Mouse (Mus musculus) limb, embryonic 11.5 days (tissue): ENCODE results near the gene Fgfr2. TPM values are rescaled to one million over a fixed set of nuclear protein-coding genes. Genes with fewer than 3 reads are reported as not detected.

ENCODE experiments used
- ATAC-seq: fragments of 200-750 bp; cut with Nextera tagmentation; 2 replicates; pipeline ENCODE4 v1.8.0; 2017; ENCODE audit warnings: low read depth; ENCODE audit not compliant: insufficient number of reproducible peaks, low FRiP score, low TSS enrichment
- DNase-seq: peaks from one replicate; pipeline ENCODE4 v3.0.0-alpha.2; 2015; ENCODE audit warnings: low spot score
- H3K27ac ChIP-seq: fragments of 300-500 bp; sonication (generic); replicated peaks from 2 replicates; pipeline ENCODE4 v1.5.1; 2014; ENCODE audit warnings: low read depth, mild to moderate bottlenecking, low read length
- H3K27me3 ChIP-seq: fragments of 300-500 bp; sonication (generic); 2 replicates; pipeline ENCODE4 v1.6.1; 2014; ENCODE audit warnings: mild to moderate bottlenecking, low read length, mixed read lengths; ENCODE audit not compliant: control insufficient read depth, insufficient read depth
- H3K36me3 ChIP-seq: fragments of 300-500 bp; sonication (generic); 2 replicates; pipeline ENCODE4 v1.6.1; 2014; ENCODE audit warnings: mild to moderate bottlenecking, low read length, moderate library complexity, mixed read lengths; ENCODE audit not compliant: control insufficient read depth, insufficient read depth
- H3K4me1 ChIP-seq: fragments of 300-500 bp; sonication (generic); 2 replicates; pipeline ENCODE4 v1.6.1; 2014; ENCODE audit warnings: low read length, mixed read lengths; ENCODE audit not compliant: control insufficient read depth, insufficient read depth
- H3K4me2 ChIP-seq: fragments of 300-500 bp; sonication (generic); 2 replicates; pipeline ENCODE4 v1.6.1; 2014; ENCODE audit warnings: low read depth, mild to moderate bottlenecking, moderate library complexity; ENCODE audit not compliant: severe bottlenecking
- H3K4me3 ChIP-seq: fragments of 300-500 bp; sonication (generic); 2 replicates; pipeline ENCODE4 v1.5.1; 2014; ENCODE audit warnings: low read depth, low read length
- H3K9ac ChIP-seq: fragments of 300-500 bp; sonication (generic); 2 replicates; pipeline ENCODE4 v1.6.1; 2014; ENCODE audit warnings: mild to moderate bottlenecking, low read length
- H3K9me3 ChIP-seq: fragments of 300-500 bp; sonication (generic); 2 replicates; pipeline ENCODE4 v1.6.1; 2016; ENCODE audit warnings: low read length; ENCODE audit not compliant: control insufficient read depth
- WGBS: fragments of 180-500 bp; shearing (Covaris S2); extraction: QIAGEN DNeasy Blood & Tissue Kit; methylation state at CpG from one replicate; pipeline ENCODE4 v1.1.7; 2014; 5-methylcytosine and 5-hydroxymethylcytosine counted together
- polyA plus RNA-seq: library from polyadenylated mRNA; unstranded; fragments of >200 nt; fragmentation: Nextera tagmentation; extraction: Ambion mirVana; gene quantifications from 2 replicates; pipeline ENCODE4 v1.2.1, GENCODE M21; 2014

Fgfr2 gene
- polyA plus RNA-seq, 1 experiment from 2014 or later, result 60.1 TPM

- no peaks in the 10 kb centered on the region; the same call in 1 of the 2 replicates for H3K36me3 ChIP-seq
- DNase-seq, result no peak
- H3K27me3 ChIP-seq, result no peaks in the 10 kb centered on the region
- H3K4me2 ChIP-seq, result no peak overlapping the region
- H3K4me1 ChIP-seq, result peaks cover under 1% of the 10 kb centered on the region; the same call in 1 of the 2 replicates
- no peak overlapping the region for H3K27ac ChIP-seq
- 73% methylated on average over 2 of the region's 2 CpGs for WGBS
- H3K9ac ChIP-seq, result no peak overlapping the region
- H3K9me3 ChIP-seq, result no peaks in the 10 kb centered on the region
- no peak for ATAC-seq
- H3K4me3 ChIP-seq, result no peak overlapping the region
Measured at GRCm38 (mm10) chr7:132802066-132802465, 321.1 kb downstream of the Fgfr2 start.

GRCm38 (mm10) chr7:132801509-132801908 lies 321.6 kb downstream of the Fgfr2 start:
- H3K36me3 ChIP-seq, result no peaks in the 10 kb centered on the region; the same call in 1 of the 2 replicates
- no peak overlapping the region for H3K9ac ChIP-seq
- no peaks in the 10 kb centered on the region for H3K27me3 ChIP-seq
- H3K4me2 ChIP-seq, result no peak overlapping the region
- DNase-seq, result no peak
- H3K4me1 ChIP-seq, result no peaks in the 10 kb centered on the region
- no peak overlapping the region for H3K27ac ChIP-seq
- no peaks in the 10 kb centered on the region for H3K9me3 ChIP-seq
- WGBS, result 83% methylated on average over 5 of the region's 5 CpGs
- no peak for ATAC-seq
- no peak overlapping the region for H3K4me3 ChIP-seq

- Histone ChIP-seq H3K27me3 (no peaks in the 10 kb centered on the region), H3K4me2 (no peak overlapping the region), H3K9ac (no peak overlapping the region), H3K36me3 (no peaks in the 10 kb centered on the region; the same call in 1 of the 2 replicates), H3K4me3 (no peak overlapping the region), H3K27ac (no peak overlapping the region), H3K9me3 (no peaks in the 10 kb centered on the region), H3K4me1 (no peaks in the 10 kb centered on the region)
- 93% methylated on average over 10 of the region's 10 CpGs for whole genome bisulfite sequencing
- DNase-seq (no peak), ATAC-seq (no peak)
Measured at GRCm38 (mm10) chr7:132800868-132801267, 322.3 kb downstream of the Fgfr2 start.

- no peak overlapping the region for H3K9ac ChIP-seq
- no peaks in the 10 kb centered on the region for H3K9me3 ChIP-seq
- 84% methylated on average over 5 of the region's 5 CpGs for WGBS
- no peaks in the 10 kb centered on the region for H3K27me3 ChIP-seq
- H3K4me2 ChIP-seq, result no peak overlapping the region
- DNase-seq, result no peak
- no peaks in the 10 kb centered on the region; the same call in 1 of the 2 replicates for H3K36me3 ChIP-seq
- no peak overlapping the region for H3K27ac ChIP-seq
- no peak overlapping the region for H3K4me3 ChIP-seq
- H3K4me1 ChIP-seq, result no peaks in the 10 kb centered on the region
- ATAC-seq, result no peak
Measured at GRCm38 (mm10) chr7:132799119-132800016, 323.8 kb downstream of the Fgfr2 start.

- Histone ChIP-seq H3K27ac (no peak overlapping the region), H3K4me3 (no peak overlapping the region), H3K36me3 (no peaks in the 10 kb centered on the region), H3K27me3 (no peaks in the 10 kb centered on the region), H3K9ac (no peak overlapping the region), H3K4me1 (0 out of 2 replicates have a peak, but pooled peaks cover 4% of the 10 kb centered on the region), H3K4me2 (no peak overlapping the region), H3K9me3 (no peaks in the 10 kb centered on the region)
- ATAC-seq (no peak), DNase-seq (no peak)
- WGBS, result 92% methylated on average over 5 of the region's 5 CpGs
Measured at GRCm38 (mm10) chr7:132795141-132795540, 328.0 kb downstream of the Fgfr2 start.

GRCm38 (mm10) chr7:132793467-132793866 lies 329.7 kb downstream of the Fgfr2 start:
- no peak for DNase-seq
- Histone ChIP-seq H3K36me3 (no peaks in the 10 kb centered on the region), H3K9me3 (no peaks in the 10 kb centered on the region), H3K4me2 (no peak overlapping the region), H3K4me3 (no peak overlapping the region), H3K27ac (no peak overlapping the region), H3K27me3 (no peaks in the 10 kb centered on the region), H3K4me1 (0 out of 2 replicates have a peak, but pooled peaks cover 4% of the 10 kb centered on the region), H3K9ac (no peak overlapping the region)
- no peak for ATAC-seq
- 75% methylated on average over 6 of the region's 6 CpGs for WGBS

- Histone ChIP-seq H3K4me2 (no peak overlapping the region), H3K4me1 (0 out of 2 replicates have a peak, but pooled peaks cover 4% of the 10 kb centered on the region), H3K9ac (no peak overlapping the region), H3K4me3 (no peak overlapping the region), H3K36me3 (no peaks in the 10 kb centered on the region), H3K9me3 (no peaks in the 10 kb centered on the region), H3K27me3 (no peaks in the 10 kb centered on the region), H3K27ac (no peak overlapping the region)
- no peak for ATAC-seq
- WGBS, result 88% methylated on average over 14 of the region's 14 CpGs
- no peak for DNase-seq
Measured at GRCm38 (mm10) chr7:132790447-132791219, 332.5 kb downstream of the Fgfr2 start.

GRCm38 (mm10) chr7:132788826-132789225 lies 334.3 kb downstream of the Fgfr2 start:
- H3K4me3 ChIP-seq, result no peak overlapping the region
- H3K9ac ChIP-seq, result no peak overlapping the region
- 95% methylated on average over 13 of the region's 13 CpGs for WGBS
- H3K4me1 ChIP-seq, result 0 out of 2 replicates have a peak, but pooled peaks cover 4% of the 10 kb centered on the region
- no peak overlapping the region for H3K4me2 ChIP-seq
- no peak overlapping the region for H3K27ac ChIP-seq
- ATAC-seq (no peak), DNase-seq (no peak)
- H3K36me3 ChIP-seq, result no peaks in the 10 kb centered on the region
- H3K9me3 ChIP-seq, result no peaks in the 10 kb centered on the region
- no peaks in the 10 kb centered on the region for H3K27me3 ChIP-seq
